Mouse (Mus musculus): Measurements from ENCODE around the gene Dlg2. TPM values are rescaled to one million over a fixed set of nuclear protein-coding genes. Genes with fewer than 3 reads are reported as not detected.
"Not testable (repeated sequence)": the region's sequence is repeated elsewhere in the genome, so short reads cannot be mapped to it uniquely, and the experiment has no call there.

Gene Dlg2
- polyA plus RNA-seq, 1 experiment from 2014 or later = 30.0 TPM

GRCm38 (mm10) chr7:90876796-90877195, 400.3 kb downstream of the Dlg2 start:
- 41% methylated on average over 4 of the region's 4 CpGs for WGBS
- H3K27ac ChIP-seq; H3K9ac ChIP-seq; H3K9me3 ChIP-seq (ENCODE audit: control insufficient read depth, low read length); ATAC-seq (ENCODE audit: low FRiP score); DNase-seq (ENCODE audit: low spot score); H3K36me3 ChIP-seq (replicated peaks; ENCODE audit: control insufficient read depth, insufficient read depth); H3K4me1 ChIP-seq (replicated peaks; ENCODE audit: control insufficient read depth, insufficient read depth, low read length); H3K4me2 ChIP-seq (replicated peaks); H3K4me3 ChIP-seq (replicated peaks; ENCODE audit: low read length); H3K27me3 ChIP-seq (ENCODE audit: control insufficient read depth, insufficient read depth, low read length): not testable (repeated sequence)

- Histone ChIP-seq H3K27me3 (ENCODE audit: control insufficient read depth, insufficient read depth, low read length) (no peaks in the 10 kb centered on the region), H3K36me3 (replicated peaks; ENCODE audit: control insufficient read depth, insufficient read depth) (no peaks in the 10 kb centered on the region), H3K4me2 (replicated peaks) (no peak overlapping the region), H3K9me3 (ENCODE audit: control insufficient read depth, low read length) (no peaks in the 10 kb centered on the region), H3K9ac (no peak overlapping the region), H3K4me1 (replicated peaks; ENCODE audit: control insufficient read depth, insufficient read depth, low read length) (no peaks in the 10 kb centered on the region), H3K4me3 (replicated peaks; ENCODE audit: low read length) (no peak overlapping the region), H3K27ac (no peak overlapping the region)
- DNase-seq (ENCODE audit: low spot score) (no peak), ATAC-seq (ENCODE audit: low FRiP score) (no peak)
- WGBS = 58% methylated on average over 3 of the region's 3 CpGs
These were observed 406.3 kb downstream of the Dlg2 start for GRCm38 (mm10) chr7:90882740-90883139.

DNA sequence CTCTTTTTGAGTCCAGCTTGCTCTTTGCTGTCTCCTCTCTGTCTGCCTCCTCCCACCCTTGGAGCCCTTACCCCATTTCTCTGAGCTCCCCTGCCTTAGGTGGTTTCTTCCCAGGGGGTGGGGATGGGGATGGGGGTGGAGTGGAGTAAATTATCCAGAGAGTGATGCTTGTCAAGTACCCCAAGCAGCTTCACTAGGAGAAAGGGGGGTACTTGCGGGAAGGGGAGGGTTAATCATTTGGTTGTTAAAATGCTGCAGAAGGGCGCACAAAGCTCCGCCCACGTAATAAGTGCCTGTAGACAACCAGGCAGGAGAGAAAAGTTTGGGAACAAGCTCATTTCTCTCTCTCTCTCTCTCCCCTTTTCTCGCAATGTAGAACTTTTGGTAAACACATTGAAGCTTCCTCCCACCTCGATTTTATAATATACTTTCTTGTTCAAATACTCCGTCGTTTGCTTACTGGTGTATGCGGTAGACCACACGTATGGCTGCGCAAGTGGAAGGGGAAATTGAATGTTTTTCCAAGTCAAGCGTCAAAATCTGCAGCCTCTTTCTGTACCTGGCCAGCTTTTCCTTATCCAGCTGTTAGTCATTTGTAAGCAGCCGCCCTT, 410.0 kb downstream of the Dlg2 start:
- peak overlapping the region; percentile 81 for H3K27ac ChIP-seq
- peak overlapping the region; percentile 46 for H3K4me3 ChIP-seq (replicated peaks; ENCODE audit: low read length)
- no peaks in the 10 kb centered on the region for H3K36me3 ChIP-seq (replicated peaks; ENCODE audit: control insufficient read depth, insufficient read depth)
- no peaks in the 10 kb centered on the region for H3K4me1 ChIP-seq (replicated peaks; ENCODE audit: control insufficient read depth, insufficient read depth, low read length)
- H3K4me2 ChIP-seq (replicated peaks) = peak overlapping the region; percentile 84
- peak overlapping the region; percentile 61 for H3K9ac ChIP-seq
- no peaks in the 10 kb centered on the region for H3K9me3 ChIP-seq (ENCODE audit: control insufficient read depth, low read length)
- DNase-seq (ENCODE audit: low spot score) (no peak), ATAC-seq (ENCODE audit: low FRiP score) (peak; percentile 16; the same call in 1 of the 2 replicates)
- H3K27me3 ChIP-seq (ENCODE audit: control insufficient read depth, insufficient read depth, low read length) = no peaks in the 10 kb centered on the region
- 2% methylated on average over 13 of the region's 13 CpGs for WGBS

DNA sequence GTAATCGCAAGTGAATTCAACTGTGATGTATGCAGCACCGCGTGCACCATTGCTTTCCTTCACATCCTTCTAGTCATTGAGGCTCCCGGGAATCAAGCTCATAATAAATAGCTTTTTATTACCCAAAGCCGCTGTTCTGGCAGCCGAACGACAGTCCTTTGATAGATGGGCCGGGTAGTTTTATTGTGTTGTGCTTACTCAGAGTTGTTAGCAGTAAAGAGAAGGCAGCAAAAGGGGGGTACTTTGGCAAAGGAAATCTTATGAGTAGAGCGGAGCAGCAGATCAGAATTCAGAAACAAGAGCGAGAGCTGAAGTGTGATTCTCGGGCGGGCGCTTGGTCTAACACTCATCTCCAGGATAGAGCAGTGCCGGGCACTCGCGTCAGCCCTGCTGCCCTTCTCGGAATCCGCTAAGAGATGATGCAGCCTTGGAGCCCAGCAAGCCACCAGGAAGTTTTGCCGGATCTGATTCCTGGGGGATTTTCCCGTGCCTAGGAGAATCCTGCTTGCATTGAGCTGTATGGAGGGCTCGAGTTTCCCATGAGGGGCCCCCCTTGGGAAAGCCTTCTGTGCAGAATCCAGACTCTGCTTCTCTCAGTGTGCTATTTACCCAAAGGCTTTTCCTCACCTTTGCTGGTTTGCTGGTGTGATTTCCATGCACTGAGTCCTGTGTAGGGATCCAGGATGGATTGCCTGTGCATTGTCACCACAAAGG, 410.7 kb downstream of the Dlg2 start:
- peak overlapping the region; percentile 81 for H3K27ac ChIP-seq
- H3K4me2 ChIP-seq (replicated peaks) = peak overlapping the region; percentile 84
- H3K27me3 ChIP-seq (ENCODE audit: control insufficient read depth, insufficient read depth, low read length) = no peaks in the 10 kb centered on the region
- no peaks in the 10 kb centered on the region for H3K36me3 ChIP-seq (replicated peaks; ENCODE audit: control insufficient read depth, insufficient read depth)
- ATAC-seq (ENCODE audit: low FRiP score) = peak; percentile 81
- H3K4me1 ChIP-seq (replicated peaks; ENCODE audit: control insufficient read depth, insufficient read depth, low read length) = no peaks in the 10 kb centered on the region
- WGBS = under 1% methylated on average over 21 of the region's 21 CpGs
- peak overlapping the region; percentile 46 for H3K4me3 ChIP-seq (replicated peaks; ENCODE audit: low read length)
- no peaks in the 10 kb centered on the region for H3K9me3 ChIP-seq (ENCODE audit: control insufficient read depth, low read length)
- H3K9ac ChIP-seq = peak overlapping the region; percentile 61
- DNase-seq (ENCODE audit: low spot score) = peak; percentile 68

DNA sequence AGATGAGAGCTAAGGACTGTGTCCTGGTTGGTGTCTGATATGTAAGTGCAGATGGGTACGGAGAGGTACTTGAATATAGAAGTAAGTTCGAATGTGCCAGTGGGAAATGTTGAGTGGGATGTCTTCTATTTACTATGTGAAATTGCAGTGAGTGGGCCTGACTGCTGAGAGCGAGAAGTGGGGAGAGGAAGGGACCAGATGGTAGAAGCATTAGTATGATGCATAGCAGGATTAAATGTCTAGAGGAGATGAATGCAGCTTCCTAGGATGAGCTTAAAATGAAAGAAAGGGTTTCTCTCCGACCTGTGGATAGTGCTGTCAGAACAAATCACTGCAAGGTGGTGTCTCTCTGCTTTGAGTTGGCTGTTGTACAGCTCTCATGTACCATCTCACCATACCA, 451.0 kb downstream of the Dlg2 start:
- ATAC-seq (ENCODE audit: low FRiP score) = no peak
- H3K9ac ChIP-seq = no peak overlapping the region
- H3K27ac ChIP-seq = no peak overlapping the region
- DNase-seq (ENCODE audit: low spot score) = no peak
- H3K4me3 ChIP-seq (replicated peaks; ENCODE audit: low read length) = no peak overlapping the region
- H3K4me2 ChIP-seq (replicated peaks) = no peak overlapping the region
- H3K9me3 ChIP-seq (ENCODE audit: control insufficient read depth, low read length) = no peaks in the 10 kb centered on the region
- no peaks in the 10 kb centered on the region for H3K4me1 ChIP-seq (replicated peaks; ENCODE audit: control insufficient read depth, insufficient read depth, low read length)
- 85% methylated on average over 4 of the region's 4 CpGs for WGBS
- H3K36me3 ChIP-seq (replicated peaks; ENCODE audit: control insufficient read depth, insufficient read depth) = no peaks in the 10 kb centered on the region
- H3K27me3 ChIP-seq (ENCODE audit: control insufficient read depth, insufficient read depth, low read length) = no peaks in the 10 kb centered on the region

GRCm38 (mm10) chr7:90940726-90941125, 464.3 kb downstream of the Dlg2 start:
- Histone ChIP-seq H3K36me3 (replicated peaks; ENCODE audit: control insufficient read depth, insufficient read depth) (no peaks in the 10 kb centered on the region), H3K9me3 (ENCODE audit: control insufficient read depth, low read length) (no peaks in the 10 kb centered on the region), H3K27ac (no peak overlapping the region), H3K27me3 (ENCODE audit: control insufficient read depth, insufficient read depth, low read length) (no peaks in the 10 kb centered on the region), H3K9ac (no peak overlapping the region), H3K4me1 (replicated peaks; ENCODE audit: control insufficient read depth, insufficient read depth, low read length) (no peaks in the 10 kb centered on the region), H3K4me2 (replicated peaks) (no peak overlapping the region), H3K4me3 (replicated peaks; ENCODE audit: low read length) (no peak overlapping the region)
- DNase-seq (ENCODE audit: low spot score) (no peak), ATAC-seq (ENCODE audit: low FRiP score) (no peak)
- WGBS = 70% methylated on average over 5 of the region's 5 CpGs

DNA sequence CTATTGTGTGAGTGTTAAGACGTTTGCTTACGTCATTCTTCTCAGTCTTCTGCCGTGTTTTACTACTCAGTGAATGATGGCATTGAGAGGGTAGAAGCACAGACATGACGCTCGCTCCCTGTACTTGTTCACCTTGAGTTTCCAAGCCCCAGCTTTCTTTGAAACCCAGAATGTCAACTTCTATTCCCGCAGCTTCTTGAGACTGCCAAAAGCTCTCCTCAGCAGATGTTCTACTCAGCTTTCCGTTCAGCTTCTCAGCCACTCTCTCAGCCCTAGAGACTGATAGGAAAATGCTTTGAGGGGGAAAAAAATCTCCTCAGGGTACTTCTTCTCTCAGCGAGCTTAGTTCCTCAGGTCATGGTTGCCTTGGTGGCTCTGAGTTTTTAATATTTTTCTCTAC, 470.6 kb downstream of the Dlg2 start:
- Histone ChIP-seq H3K4me1 (replicated peaks; ENCODE audit: control insufficient read depth, insufficient read depth, low read length) (no peaks in the 10 kb centered on the region), H3K4me2 (replicated peaks) (no peak overlapping the region), H3K36me3 (replicated peaks; ENCODE audit: control insufficient read depth, insufficient read depth) (no peaks in the 10 kb centered on the region), H3K4me3 (replicated peaks; ENCODE audit: low read length) (no peak overlapping the region), H3K9ac (no peak overlapping the region), H3K27ac (no peak overlapping the region), H3K27me3 (ENCODE audit: control insufficient read depth, insufficient read depth, low read length) (no peaks in the 10 kb centered on the region), H3K9me3 (ENCODE audit: control insufficient read depth, low read length) (no peaks in the 10 kb centered on the region)
- no peak for DNase-seq (ENCODE audit: low spot score)
- no peak for ATAC-seq (ENCODE audit: low FRiP score)
- 87% methylated on average over 8 of the region's 8 CpGs for WGBS

- ATAC-seq (ENCODE audit: low FRiP score) (no peak), DNase-seq (ENCODE audit: low spot score) (no peak)
- H3K4me3 ChIP-seq (replicated peaks; ENCODE audit: low read length) = no peak overlapping the region
- no peaks in the 10 kb centered on the region for H3K36me3 ChIP-seq (replicated peaks; ENCODE audit: control insufficient read depth, insufficient read depth)
- no peaks in the 10 kb centered on the region for H3K27me3 ChIP-seq (ENCODE audit: control insufficient read depth, insufficient read depth, low read length)
- H3K9me3 ChIP-seq (ENCODE audit: control insufficient read depth, low read length) = no peaks in the 10 kb centered on the region
- no peak overlapping the region for H3K4me2 ChIP-seq (replicated peaks)
- 95% methylated on average over 5 of the region's 5 CpGs for WGBS
- H3K9ac ChIP-seq = no peak overlapping the region
- H3K4me1 ChIP-seq (replicated peaks; ENCODE audit: control insufficient read depth, insufficient read depth, low read length) = no peaks in the 10 kb centered on the region
- H3K27ac ChIP-seq = no peak overlapping the region
These were observed 472.7 kb downstream of the Dlg2 start for GRCm38 (mm10) chr7:90949212-90949611.

DNA sequence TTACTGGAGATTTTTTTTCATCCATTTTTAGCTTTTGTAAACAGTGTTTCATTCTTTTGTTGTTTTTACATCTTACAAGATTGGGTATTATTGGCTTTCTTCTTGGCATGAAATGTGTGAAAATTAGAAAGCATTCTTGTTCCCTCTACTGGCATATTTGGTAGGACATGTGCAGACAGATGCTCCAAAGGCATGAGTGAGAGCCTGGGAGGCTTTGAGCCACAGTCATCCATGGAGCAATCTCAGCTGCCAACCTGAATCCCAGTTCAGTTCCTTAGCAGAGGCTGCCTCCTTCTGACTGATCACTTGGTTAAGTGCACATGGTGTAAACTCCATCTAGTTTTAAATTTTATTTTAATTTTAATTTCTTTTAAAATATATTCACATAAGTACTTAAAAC, 500.8 kb downstream of the Dlg2 start:
- H3K4me3 ChIP-seq (replicated peaks; ENCODE audit: low read length) = no peak overlapping the region
- H3K9ac ChIP-seq = no peak overlapping the region
- H3K4me1 ChIP-seq (replicated peaks; ENCODE audit: control insufficient read depth, insufficient read depth, low read length) = no peaks in the 10 kb centered on the region
- no peaks in the 10 kb centered on the region for H3K36me3 ChIP-seq (replicated peaks; ENCODE audit: control insufficient read depth, insufficient read depth)
- no peak for ATAC-seq (ENCODE audit: low FRiP score)
- H3K27ac ChIP-seq = no peak overlapping the region
- no peaks in the 10 kb centered on the region for H3K27me3 ChIP-seq (ENCODE audit: control insufficient read depth, insufficient read depth, low read length)
- DNase-seq (ENCODE audit: low spot score) = no peak
- no peaks in the 10 kb centered on the region for H3K9me3 ChIP-seq (ENCODE audit: control insufficient read depth, low read length)
- H3K4me2 ChIP-seq (replicated peaks) = no peak overlapping the region

Data from hindbrain, embryonic 14.5 days (tissue).